Comparison of ENCODE assay signal across 21 mouse cellular contexts in genomic region chr5:150345946-150346345, GRCm38 (mm10).
DNase-seq lines count a peak whose midpoint lies in the region; ATAC-seq and TF ChIP-seq lines count a peak whose summit lies in the region.
"Had no signal": no experiment of that assay in that cellular context is flagged by ENCODE, and none has a peak within 500 bp of the region (broad histone marks: within the 10 kb centered on the region; RNA-seq: fewer than 3 reads in every experiment).

No protein-coding gene starts in this region.

- no peak for ATAC-seq in heart, embryonic 15.5 days (replicated peaks; ENCODE audit: insufficient number of reproducible peaks, insufficient read depth, low FRiP score, low read depth)
- ATAC-seq: forebrain, embryonic 13.5 days; intestine, embryonic 15.5 days had no signal

- no peaks in the 10 kb centered on the region for H3K9me3 ChIP-seq in heart, embryonic 15.5 days (replicated peaks)
- H3K9me3 ChIP-seq: hindbrain, embryonic 13.5 days; intestine, embryonic 15.5 days; liver, embryonic 13.5 days; midbrain, embryonic 10.5 days had no signal

- no peak for TF ChIP-seq EP300 in heart, adult 2 months (IDR thresholded peaks at IDR 0.05; ENCODE audit: insufficient read depth, low read depth, low read length)

- H3K27ac ChIP-seq in heart, adult 2 months, result peak overlapping the region; percentile 76
- peak overlapping the region; percentile 86 for H3K27ac ChIP-seq in heart, embryonic 15.5 days
- H3K27ac ChIP-seq: forebrain, embryonic 13.5 days; hindbrain, embryonic 13.5 days; intestine, embryonic 15.5 days; limb, embryonic 13.5 days; liver, embryonic 13.5 days; macrophage; midbrain, embryonic 10.5 days; neural tube, embryonic 12.5 days had no signal

- no peak overlapping the region for H3K4me2 ChIP-seq in heart, embryonic 15.5 days
- H3K4me2 ChIP-seq: forebrain, embryonic 13.5 days; hindbrain, embryonic 13.5 days; intestine, embryonic 15.5 days; limb, embryonic 13.5 days; liver, embryonic 13.5 days; neural tube, embryonic 12.5 days had no signal

- peak; percentile 53 for DNase-seq in adrenal gland, adult 2 months
- no peak for DNase-seq in adrenal gland, postnatal 14 days
- DNase-seq in heart, adult 2 months, result no peak
- no peak for DNase-seq in heart, postnatal 25 days (ENCODE audit: low spot score)
- peak; percentile 17 for DNase-seq in layer of hippocampus, adult 11-12 months (ENCODE audit: low spot score)
- DNase-seq in layer of hippocampus, postnatal 25 days (ENCODE audit: extremely low spot score in 1 of 2, low spot score in 1 of 2), result no peak
- DNase-seq in cerebellum, postnatal 14 days, result no peak
- DNase-seq: gastrocnemius, postnatal 36 days; kidney, adult 9 months; kidney, postnatal 25 days; liver, embryonic 13.5 days; thymus, postnatal 36 days had no signal

- H3K4me1 ChIP-seq in heart, adult 2 months (ENCODE audit: control insufficient read depth, insufficient read depth, low read length), result peaks cover 2% of the 10 kb centered on the region; the same call in 1 of the 2 replicates
- peaks cover 15% of the 10 kb centered on the region for H3K4me1 ChIP-seq in heart, embryonic 15.5 days (replicated peaks)
- H3K4me1 ChIP-seq: forebrain, embryonic 13.5 days; hindbrain, embryonic 13.5 days; intestine, embryonic 15.5 days; liver, embryonic 13.5 days; midbrain, embryonic 10.5 days; neural tube, embryonic 12.5 days had no signal

- no peak overlapping the region for H3K4me3 ChIP-seq in heart, adult 2 months
- H3K4me3 ChIP-seq in heart, embryonic 15.5 days, result no peak overlapping the region
- H3K4me3 ChIP-seq: erythroblast, embryonic 14.5 days; forebrain, embryonic 13.5 days; hindbrain, embryonic 13.5 days; intestine, embryonic 15.5 days; limb, embryonic 13.5 days; liver, embryonic 13.5 days; midbrain, embryonic 10.5 days; neural tube, embryonic 12.5 days had no signal

- no peaks in the 10 kb centered on the region for H3K79me2 ChIP-seq in heart, adult 2 months (replicated peaks; ENCODE audit: control insufficient read depth, insufficient read depth, low read length)

- TF ChIP-seq POLR2A in heart, adult 2 months (IDR thresholded peaks at IDR 0.05; ENCODE audit: insufficient read depth, low read depth, low read length), result no peak

- TF ChIP-seq CTCF in heart, adult 2 months (IDR thresholded peaks at IDR 0.05), result no peak

- peaks cover 13% of the 10 kb centered on the region for H3K36me3 ChIP-seq in heart, adult 2 months (ENCODE audit: control insufficient read depth, insufficient read depth, low read length)
- H3K36me3 ChIP-seq in heart, embryonic 15.5 days, result peaks cover 24% of the 10 kb centered on the region
- H3K36me3 ChIP-seq: intestine, embryonic 15.5 days; liver, embryonic 13.5 days; midbrain, embryonic 10.5 days had no signal

- intact Hi-C loops in heart, adult 2 months (cut with DNase I), result no loop called here
- intact Hi-C loops in heart, postnatal 25 days (cut with DNase I), result no loop called here

- WGBS in heart, adult 2 months, result 72% methylated on average over 7 of the region's 7 CpGs
- 68% methylated on average over 7 of the region's 7 CpGs for WGBS in heart, embryonic 15.5 days

- H3K27me3 ChIP-seq in heart, adult 2 months (ENCODE audit: control insufficient read depth, insufficient read depth, low read length), result no peaks in the 10 kb centered on the region
- H3K27me3 ChIP-seq in heart, embryonic 15.5 days, result no peaks in the 10 kb centered on the region
- H3K27me3 ChIP-seq: forebrain, embryonic 13.5 days; hindbrain, embryonic 13.5 days; intestine, embryonic 15.5 days; limb, embryonic 13.5 days; liver, embryonic 13.5 days; neural tube, embryonic 12.5 days had no signal

- no peak overlapping the region for H3K9ac ChIP-seq in heart, adult 2 months (ENCODE audit: low read depth, low read length)
- H3K9ac ChIP-seq in heart, embryonic 15.5 days, result no peak overlapping the region
- H3K9ac ChIP-seq: forebrain, embryonic 13.5 days; hindbrain, embryonic 13.5 days; intestine, embryonic 15.5 days; limb, embryonic 13.5 days; liver, embryonic 13.5 days; neural tube, embryonic 12.5 days had no signal

Comparison
In these comparisons a context has a peak if more than half of its experiments do, and no peak if none do; other contexts are left out.
1. DNase-seq: peak in adrenal gland, adult 2 months (single experiment) and layer of hippocampus, adult 11-12 months (single experiment); none in adrenal gland, postnatal 14 days (single experiment), heart, adult 2 months (0 of 2), heart, postnatal 25 days (single experiment), layer of hippocampus, postnatal 25 days (0 of 2) and cerebellum, postnatal 14 days (0 of 2).